Mouse (Mus musculus) midbrain, embryonic 12.5 days (tissue): Measurements from ENCODE around the gene BC107364. TPM values are rescaled to one million over a fixed set of nuclear protein-coding genes. Genes with fewer than 3 reads are reported as not detected.
A peak's percentile ranks its signal among the peaks of the same experiment; 100 is the strongest.
"Not testable (repeated sequence)": the region's sequence is repeated elsewhere in the genome, so short reads cannot be mapped to it uniquely, and the experiment has no call there.

Experiments used
- ATAC-seq: fragments of 200-750 bp; cut with Nextera tagmentation; 2 replicates; pipeline ENCODE4 v1.8.0; 2017; ENCODE audit warnings: low read depth, moderate TSS enrichment, moderate library complexity; ENCODE audit not compliant: low FRiP score
- H3K27ac ChIP-seq: fragments of 300-500 bp; sonication (generic); replicated peaks from 2 replicates; pipeline ENCODE4 v1.5.1; 2016; ENCODE audit warnings: mild to moderate bottlenecking
- H3K27me3 ChIP-seq: fragments of 300-500 bp; sonication (generic); 2 replicates; pipeline ENCODE4 v1.6.1; 2016; ENCODE audit warnings: mild to moderate bottlenecking
- H3K36me3 ChIP-seq: fragments of 300-500 bp; sonication (generic); 2 replicates; pipeline ENCODE4 v1.6.1; 2016
- H3K4me1 ChIP-seq: fragments of 300-500 bp; sonication (generic); 2 replicates; pipeline ENCODE4 v1.6.1; 2016
- H3K4me2 ChIP-seq: fragments of 300-500 bp; sonication (generic); replicated peaks from 2 replicates; pipeline ENCODE4 v1.6.1; 2016; ENCODE audit warnings: mild to moderate bottlenecking, moderate library complexity
- H3K4me3 ChIP-seq: fragments of 300-500 bp; sonication (generic); 2 replicates; pipeline ENCODE4 v1.5.1; 2016; ENCODE audit warnings: mild to moderate bottlenecking
- H3K9ac ChIP-seq: fragments of 300-500 bp; sonication (generic); replicated peaks from 2 replicates; pipeline ENCODE4 v1.6.1; 2016; ENCODE audit warnings: mild to moderate bottlenecking, moderate library complexity
- H3K9me3 ChIP-seq: fragments of 300-500 bp; sonication (generic); 2 replicates; pipeline ENCODE4 v1.6.1; 2016; ENCODE audit warnings: mild to moderate bottlenecking
- WGBS: fragments of 180-500 bp; shearing (Covaris S2); methylation state at CpG from one replicate; pipeline ENCODE4 v1.1.7; 2016; 5-methylcytosine and 5-hydroxymethylcytosine counted together
- polyA plus RNA-seq: library from polyadenylated mRNA; unstranded; fragments of >200 nt; fragmentation: Nextera tagmentation; extraction: Ambion mirVana; gene quantifications from 2 replicates; pipeline ENCODE4 v1.2.1, GENCODE M21; 2016

The BC107364 gene
- polyA plus RNA-seq, 1 experiment from 2014 or later, result not detected

DNA sequence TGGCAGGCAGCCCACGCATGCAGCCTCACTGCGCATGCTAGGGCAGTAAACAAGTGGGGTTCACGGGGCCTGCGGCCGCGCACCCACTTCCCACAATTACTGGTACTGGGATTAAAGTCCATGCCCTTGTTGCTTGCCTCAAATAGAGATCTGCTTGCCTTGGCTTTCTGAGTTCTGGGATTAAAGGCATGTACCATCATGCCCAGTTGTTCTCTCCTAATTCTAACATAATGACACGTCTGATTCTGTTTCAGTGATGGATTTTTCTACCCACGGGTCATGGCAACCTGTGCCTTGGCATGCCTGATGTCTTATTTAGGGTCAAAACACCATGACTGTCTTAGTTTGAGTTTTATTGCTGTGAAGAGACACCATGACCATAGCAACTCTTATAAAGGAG lies 15.5 kb upstream of the BC107364 start:
- H3K4me1 ChIP-seq, result peaks cover 4% of the 10 kb centered on the region; the same call in 1 of the 2 replicates
- H3K4me3 ChIP-seq, result no peak overlapping the region
- H3K9ac ChIP-seq, result no peak overlapping the region
- no peak overlapping the region for H3K27ac ChIP-seq
- H3K9me3 ChIP-seq, result no peaks in the 10 kb centered on the region
- WGBS, result 91% methylated on average over 8 of the region's 8 CpGs
- no peak overlapping the region for H3K4me2 ChIP-seq
- ATAC-seq, result no peak
- H3K27me3 ChIP-seq, result peaks cover 47% of the 10 kb centered on the region
- no peaks in the 10 kb centered on the region for H3K36me3 ChIP-seq

DNA sequence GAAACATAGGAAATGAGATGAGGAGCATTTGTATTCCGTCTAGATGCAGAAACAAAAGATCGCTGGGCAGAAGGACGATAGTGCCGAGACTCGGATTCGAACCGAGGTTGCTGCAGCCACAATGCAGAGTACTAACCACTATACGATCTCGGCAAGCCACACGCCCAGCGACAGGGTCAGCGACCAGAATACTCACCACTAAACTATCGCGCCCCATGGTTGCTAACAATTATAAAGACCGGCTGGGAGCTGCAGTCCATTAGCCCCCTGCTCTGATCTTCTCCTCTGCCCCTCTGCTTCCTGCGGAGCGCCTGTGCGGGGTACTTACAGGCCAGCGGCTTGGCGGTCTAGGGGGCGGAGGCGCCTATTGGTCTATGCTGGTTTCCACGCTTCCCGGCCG lies 11.8 kb upstream of the BC107364 start:
- H3K4me2 ChIP-seq, result peak overlapping the region; percentile 35
- H3K9me3 ChIP-seq, result no peaks in the 10 kb centered on the region
- H3K9ac ChIP-seq, result no peak overlapping the region
- WGBS, result 2% methylated on average over 25 of the region's 25 CpGs
- H3K27ac ChIP-seq, result no peak overlapping the region
- H3K4me1 ChIP-seq, result peaks cover 4% of the 10 kb centered on the region; the same call in 1 of the 2 replicates
- no peaks in the 10 kb centered on the region for H3K36me3 ChIP-seq
- 0 out of 2 replicates have a peak overlapping the region, but pooled peaks have one; percentile 19 for H3K4me3 ChIP-seq
- no peak for ATAC-seq
- H3K27me3 ChIP-seq, result peaks cover 26% of the 10 kb centered on the region

DNA sequence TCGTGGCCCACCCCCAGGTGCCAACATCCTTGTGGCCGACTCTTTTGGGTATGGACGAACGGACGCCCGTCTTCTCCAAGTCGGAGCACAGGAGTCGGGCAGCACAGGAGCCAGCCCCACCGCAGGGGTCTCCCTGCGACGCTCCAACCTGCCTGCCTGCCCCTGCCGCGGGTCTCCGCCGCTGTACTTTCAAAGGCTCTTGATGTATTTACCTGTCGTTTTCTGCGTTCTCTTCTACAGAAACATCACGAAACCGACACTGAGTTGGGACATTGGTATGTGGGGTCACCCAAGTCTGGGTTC lies 8.4 kb upstream of the BC107364 start:
- no CpG with 5 or more reads among the region's 19 CpGs for WGBS

DNA sequence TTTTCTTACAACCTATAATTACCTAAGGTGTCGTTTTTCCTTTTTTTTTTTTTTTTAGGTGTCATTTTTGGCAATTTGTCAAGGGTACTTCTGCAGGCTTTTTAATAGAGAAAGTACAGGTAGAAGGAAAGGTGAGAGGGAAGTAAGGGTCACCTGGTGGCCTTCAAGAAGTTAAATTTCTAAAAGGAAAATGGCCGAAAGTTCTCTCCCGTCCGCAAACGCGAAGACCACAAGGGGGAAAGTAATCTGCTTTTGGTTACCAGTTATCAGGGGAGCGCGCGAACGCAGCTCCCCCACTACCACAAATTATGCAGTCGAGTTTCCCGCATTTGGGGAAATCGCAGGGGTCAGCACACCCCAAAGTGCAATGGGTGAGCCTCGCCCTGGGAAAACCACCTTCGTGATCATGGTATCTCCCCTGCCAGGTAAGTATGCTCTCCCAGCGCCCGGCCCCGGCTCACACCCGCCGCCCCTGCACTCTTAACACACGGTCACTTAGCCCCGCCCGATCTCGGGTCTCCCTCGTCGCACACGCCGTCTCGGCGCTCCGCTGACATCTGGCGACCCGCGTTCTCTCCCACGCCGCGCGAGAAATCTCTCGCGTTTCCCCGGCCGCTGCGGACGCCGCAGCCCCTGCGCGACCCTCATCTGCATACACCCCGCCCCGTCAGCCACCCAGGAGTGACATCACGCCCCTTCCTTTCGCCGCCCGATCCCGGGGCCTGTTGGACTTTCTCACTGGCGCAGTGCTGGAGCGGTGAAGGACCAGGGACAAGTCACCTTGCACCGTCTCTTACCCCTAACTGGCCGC lies 7.9 kb upstream of the BC107364 start:
- not testable (repeated sequence) for H3K36me3 ChIP-seq, H3K4me2 ChIP-seq, H3K4me3 ChIP-seq, H3K4me1 ChIP-seq, H3K9me3 ChIP-seq, H3K27ac ChIP-seq, H3K9ac ChIP-seq
- H3K27me3 ChIP-seq, result peaks cover 20% of the 10 kb centered on the region
- peak; percentile 88 for ATAC-seq
- 0% methylated on average over 1 of the region's 58 CpGs for WGBS

More for the DNA sequence above, 8.4 kb upstream of the BC107364 start:
- peak; percentile 38 for ATAC-seq
- not testable (repeated sequence) for H3K36me3 ChIP-seq, H3K9ac ChIP-seq, H3K9me3 ChIP-seq, H3K4me3 ChIP-seq, H3K4me1 ChIP-seq, H3K4me2 ChIP-seq, H3K27ac ChIP-seq
- peaks cover 20% of the 10 kb centered on the region for H3K27me3 ChIP-seq

DNA sequence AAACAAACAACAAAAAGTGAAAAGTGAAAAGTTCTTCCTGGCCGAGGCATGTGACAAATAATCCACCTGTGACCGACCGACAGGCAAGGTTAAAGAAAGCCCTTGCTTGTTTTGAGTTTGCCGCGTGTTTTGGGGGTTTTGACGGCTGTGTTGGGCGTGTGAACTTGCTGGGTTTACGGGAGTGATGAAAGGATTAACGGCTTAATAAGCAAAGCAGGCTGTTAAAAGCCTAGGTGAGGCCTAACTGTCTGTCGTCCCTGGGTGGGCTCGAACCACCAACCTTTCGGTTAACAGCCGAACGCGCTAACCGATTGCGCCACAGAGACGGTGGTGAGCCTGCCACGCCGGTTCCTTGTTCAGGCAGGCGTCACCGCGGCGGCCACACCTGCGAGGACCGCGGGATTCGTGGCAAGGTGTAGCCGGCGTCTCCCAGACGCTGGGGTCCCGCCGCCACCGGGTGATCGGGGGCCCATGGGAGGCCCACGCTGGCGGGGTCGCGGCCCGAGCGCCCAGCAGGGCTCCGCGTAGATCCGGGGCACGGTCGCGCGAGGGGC lies 6.9 kb upstream of the BC107364 start:
- H3K4me2 ChIP-seq, ATAC-seq, H3K27ac ChIP-seq, H3K9ac ChIP-seq, H3K9me3 ChIP-seq, H3K4me3 ChIP-seq, H3K36me3 ChIP-seq, H3K4me1 ChIP-seq: not testable (repeated sequence)
- no CpG with 5 or more reads among the region's 48 CpGs for WGBS
- H3K27me3 ChIP-seq, result peaks cover 18% of the 10 kb centered on the region

DNA sequence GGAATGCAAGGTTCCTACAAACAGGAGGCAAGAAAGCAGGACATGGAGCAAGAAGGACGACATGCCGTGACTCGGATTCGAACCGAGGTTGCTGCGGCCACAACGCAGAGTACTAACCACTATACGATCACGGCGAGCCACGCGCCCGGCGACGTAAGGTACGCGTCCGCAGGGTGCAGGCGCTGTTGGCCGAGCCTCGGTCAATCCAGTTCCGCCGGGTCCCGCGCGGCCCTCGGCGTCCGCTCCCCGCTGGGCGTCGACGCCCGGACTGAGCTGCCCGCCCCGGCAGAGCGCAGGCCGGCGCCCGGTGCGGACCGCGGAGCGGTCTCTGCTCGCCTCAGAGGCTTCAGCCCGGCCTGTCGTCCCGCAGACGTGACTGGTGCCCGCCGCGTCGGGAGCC lies 5.9 kb upstream of the BC107364 start:
- not testable (repeated sequence) for H3K9me3 ChIP-seq, H3K4me1 ChIP-seq, H3K27ac ChIP-seq, H3K9ac ChIP-seq, H3K36me3 ChIP-seq, H3K4me2 ChIP-seq, H3K4me3 ChIP-seq
- H3K27me3 ChIP-seq, result peaks cover 14% of the 10 kb centered on the region
- no CpG with 5 or more reads among the region's 53 CpGs for WGBS
- peak; percentile 48; the same call in 1 of the 2 replicates for ATAC-seq

DNA sequence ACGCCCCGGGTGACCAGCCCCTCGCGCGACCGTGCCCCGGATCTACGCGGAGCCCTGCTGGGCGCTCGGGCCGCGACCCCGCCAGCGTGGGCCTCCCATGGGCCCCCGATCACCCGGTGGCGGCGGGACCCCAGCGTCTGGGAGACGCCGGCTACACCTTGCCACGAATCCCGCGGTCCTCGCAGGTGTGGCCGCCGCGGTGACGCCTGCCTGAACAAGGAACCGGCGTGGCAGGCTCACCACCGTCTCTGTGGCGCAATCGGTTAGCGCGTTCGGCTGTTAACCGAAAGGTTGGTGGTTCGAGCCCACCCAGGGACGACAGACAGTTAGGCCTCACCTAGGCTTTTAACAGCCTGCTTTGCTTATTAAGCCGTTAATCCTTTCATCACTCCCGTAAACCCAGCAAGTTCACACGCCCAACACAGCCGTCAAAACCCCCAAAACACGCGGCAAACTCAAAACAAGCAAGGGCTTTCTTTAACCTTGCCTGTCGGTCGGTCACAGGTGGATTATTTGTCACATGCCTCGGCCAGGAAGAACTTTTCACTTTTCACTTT lies 847 bp downstream of the BC107364 start:
- WGBS, result no CpG with 5 or more reads among the region's 50 CpGs
- H3K27ac ChIP-seq, result not testable (repeated sequence)

GRCm38 (mm10) chr3:96450586-96450896 lies 1.6 kb downstream of the BC107364 start:
- not testable (repeated sequence) for H3K9ac ChIP-seq, H3K9me3 ChIP-seq, H3K36me3 ChIP-seq, H3K27ac ChIP-seq, H3K4me1 ChIP-seq, H3K4me3 ChIP-seq, H3K4me2 ChIP-seq, ATAC-seq
- H3K27me3 ChIP-seq, result peaks cover 22% of the 10 kb centered on the region
- 0% methylated on average over 1 of the region's 10 CpGs for WGBS

More for the DNA sequence above, 847 bp downstream of the BC107364 start:
- H3K36me3 ChIP-seq, H3K9me3 ChIP-seq, H3K4me3 ChIP-seq, ATAC-seq, H3K4me1 ChIP-seq, H3K9ac ChIP-seq, H3K4me2 ChIP-seq: not testable (repeated sequence)
- H3K27me3 ChIP-seq, result peaks cover 17% of the 10 kb centered on the region

DNA sequence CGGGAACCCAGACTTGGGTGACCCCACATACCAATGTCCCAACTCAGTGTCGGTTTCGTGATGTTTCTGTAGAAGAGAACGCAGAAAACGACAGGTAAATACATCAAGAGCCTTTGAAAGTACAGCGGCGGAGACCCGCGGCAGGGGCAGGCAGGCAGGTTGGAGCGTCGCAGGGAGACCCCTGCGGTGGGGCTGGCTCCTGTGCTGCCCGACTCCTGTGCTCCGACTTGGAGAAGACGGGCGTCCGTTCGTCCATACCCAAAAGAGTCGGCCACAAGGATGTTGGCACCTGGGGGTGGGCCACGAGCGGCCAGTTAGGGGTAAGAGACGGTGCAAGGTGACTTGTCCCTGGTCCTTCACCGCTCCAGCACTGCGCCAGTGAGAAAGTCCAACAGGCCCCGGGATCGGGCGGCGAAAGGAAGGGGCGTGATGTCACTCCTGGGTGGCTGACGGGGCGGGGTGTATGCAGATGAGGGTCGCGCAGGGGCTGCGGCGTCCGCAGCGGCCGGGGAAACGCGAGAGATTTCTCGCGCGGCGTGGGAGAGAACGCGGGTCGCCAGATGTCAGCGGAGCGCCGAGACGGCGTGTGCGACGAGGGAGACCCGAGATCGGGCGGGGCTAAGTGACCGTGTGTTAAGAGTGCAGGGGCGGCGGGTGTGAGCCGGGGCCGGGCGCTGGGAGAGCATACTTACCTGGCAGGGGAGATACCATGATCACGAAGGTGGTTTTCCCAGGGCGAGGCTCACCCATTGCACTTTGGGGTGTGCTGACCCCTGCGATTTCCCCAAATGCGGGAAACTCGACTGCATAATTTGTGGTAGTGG lies 2.1 kb downstream of the BC107364 start:
- not testable (repeated sequence) for H3K4me2 ChIP-seq, H3K36me3 ChIP-seq, H3K9ac ChIP-seq, H3K9me3 ChIP-seq, H3K4me3 ChIP-seq, H3K27ac ChIP-seq, H3K4me1 ChIP-seq
- no CpG with 5 or more reads among the region's 68 CpGs for WGBS
- ATAC-seq, result peak; percentile 92
- peaks cover 22% of the 10 kb centered on the region for H3K27me3 ChIP-seq

- H3K36me3 ChIP-seq, result no peaks in the 10 kb centered on the region
- H3K9me3 ChIP-seq, result no peaks in the 10 kb centered on the region
- H3K27me3 ChIP-seq, result peaks cover 60% of the 10 kb centered on the region
- no peak overlapping the region for H3K27ac ChIP-seq
- no peak overlapping the region for H3K4me3 ChIP-seq
- no peak for ATAC-seq
- H3K9ac ChIP-seq, result no peak overlapping the region
- WGBS, result 83% methylated on average over 4 of the region's 4 CpGs
- peaks cover 5% of the 10 kb centered on the region; the same call in 1 of the 2 replicates for H3K4me1 ChIP-seq
- no peak overlapping the region for H3K4me2 ChIP-seq
These were observed 6.7 kb downstream of the BC107364 start for GRCm38 (mm10) chr3:96445436-96445835.

DNA sequence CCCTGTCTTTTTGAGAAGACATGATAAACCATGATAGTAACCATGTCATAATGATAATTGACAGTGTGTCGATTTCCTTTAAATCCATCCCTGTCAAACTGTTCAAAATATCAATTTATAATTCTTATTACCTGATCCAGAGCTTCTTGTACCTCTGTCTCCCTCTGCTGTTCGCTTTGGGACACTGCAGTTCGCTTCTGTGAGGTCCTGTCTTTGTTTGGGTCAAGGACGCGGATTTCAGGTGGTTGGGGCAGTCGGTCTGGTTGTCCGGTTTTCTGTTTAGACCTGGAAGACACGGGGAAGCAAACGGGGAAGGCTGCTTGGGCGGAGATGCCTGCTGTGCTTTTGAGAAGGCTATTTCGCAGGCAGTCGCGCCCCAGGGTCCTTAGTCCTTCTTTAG lies 11.5 kb downstream of the BC107364 start:
- H3K27me3 ChIP-seq, result peaks cover 84% of the 10 kb centered on the region
- H3K27ac ChIP-seq, result no peak overlapping the region
- H3K4me1 ChIP-seq, result peaks cover 5% of the 10 kb centered on the region; the same call in 1 of the 2 replicates
- H3K36me3 ChIP-seq, result no peaks in the 10 kb centered on the region
- no peaks in the 10 kb centered on the region for H3K9me3 ChIP-seq
- ATAC-seq, result no peak
- H3K4me3 ChIP-seq, result peak overlapping the region; percentile 43
- peak overlapping the region; percentile 59 for H3K9ac ChIP-seq
- peak overlapping the region; percentile 67 for H3K4me2 ChIP-seq
- under 1% methylated on average over 13 of the region's 13 CpGs for WGBS

DNA sequence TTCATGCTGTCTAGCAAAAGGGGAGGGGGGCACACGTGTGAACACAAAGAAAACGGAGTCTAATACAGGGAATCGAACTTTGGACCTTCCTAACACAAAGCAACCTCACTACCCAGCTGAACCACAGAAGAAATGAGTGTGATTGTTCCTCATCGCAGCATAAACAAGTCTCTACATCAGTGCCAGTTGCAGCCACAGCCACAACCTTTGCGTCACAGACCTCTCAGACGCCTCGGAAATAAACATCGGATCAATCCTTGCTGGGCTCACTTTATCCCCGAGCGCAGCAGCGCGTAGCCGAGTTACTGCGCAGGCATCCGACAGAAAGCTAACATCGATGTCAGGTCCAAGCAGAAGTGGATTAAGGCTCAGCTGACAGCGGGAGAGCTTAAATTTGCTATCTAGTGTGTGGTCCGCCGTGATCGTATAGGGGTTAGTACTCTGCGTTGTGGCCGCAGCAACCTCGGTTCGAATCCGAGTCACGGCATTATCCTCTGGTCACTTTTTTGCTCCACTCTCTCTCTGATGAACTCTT lies 16.5 kb downstream of the BC107364 start:
- Histone ChIP-seq H3K9me3 (no peaks in the 10 kb centered on the region), H3K36me3 (no peaks in the 10 kb centered on the region), H3K4me3 (peak overlapping the region; percentile 23), H3K27me3 (peaks cover 53% of the 10 kb centered on the region), H3K4me2 (peak overlapping the region; percentile 37), H3K27ac (no peak overlapping the region), H3K4me1 (peaks cover 4% of the 10 kb centered on the region), H3K9ac (no peak overlapping the region)
- ATAC-seq, result peak; percentile 12; the same call in 1 of the 2 replicates
- WGBS, result under 1% methylated on average over 26 of the region's 26 CpGs
